Mouse (Mus musculus) testis, postnatal 10 days (tissue): ENCODE measurements around the gene Kctd13.
A peak's percentile ranks its signal among the peaks of the same experiment; 100 is the strongest.
"Not testable (repeated sequence)": the region's sequence is repeated elsewhere in the genome, so short reads cannot be mapped to it uniquely, and the experiment has no call there.

ENCODE experiments used
- DNase-seq: peaks from one replicate; pipeline ENCODE4 v3.0.0; 2021; ENCODE audit warnings: low spot score

Gene Kctd13

DNA sequence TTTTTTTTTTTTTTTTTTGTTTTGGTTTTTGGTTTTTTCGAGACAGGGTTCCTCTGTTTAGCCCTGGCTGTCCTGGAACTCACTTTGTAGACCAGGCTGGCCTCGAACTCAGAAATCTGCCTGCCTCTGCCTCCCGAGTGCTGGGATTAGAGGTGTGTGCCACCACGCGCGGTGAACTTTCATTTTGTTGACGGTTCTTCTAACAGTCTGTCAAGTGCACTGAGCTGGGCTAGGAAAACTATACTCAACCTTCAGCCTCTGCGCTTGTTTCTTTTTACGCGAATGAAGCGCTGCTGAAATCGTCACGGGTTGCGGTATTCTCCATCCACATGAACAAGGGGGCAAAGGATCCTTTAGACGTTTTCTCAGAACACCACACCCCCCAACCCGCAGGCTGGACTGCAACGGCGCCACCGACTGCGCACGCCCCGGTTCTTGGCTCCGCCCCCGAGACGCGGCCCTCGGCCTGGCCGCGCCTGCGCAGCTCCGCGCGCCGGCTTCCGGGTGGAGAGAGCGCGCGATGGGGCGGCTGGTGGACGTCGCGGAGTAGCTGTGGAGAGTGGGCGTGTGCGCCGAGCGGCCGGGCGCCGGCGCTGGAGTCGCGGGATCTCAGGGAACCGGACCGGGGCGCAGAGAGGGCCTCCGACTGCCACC is at the start of gene Kctd13:
Kctd13 (plus strand) TSS at position 496 of the 654 bp plus-strand sequence.
- DNase-seq = peak; percentile 97

DNA sequence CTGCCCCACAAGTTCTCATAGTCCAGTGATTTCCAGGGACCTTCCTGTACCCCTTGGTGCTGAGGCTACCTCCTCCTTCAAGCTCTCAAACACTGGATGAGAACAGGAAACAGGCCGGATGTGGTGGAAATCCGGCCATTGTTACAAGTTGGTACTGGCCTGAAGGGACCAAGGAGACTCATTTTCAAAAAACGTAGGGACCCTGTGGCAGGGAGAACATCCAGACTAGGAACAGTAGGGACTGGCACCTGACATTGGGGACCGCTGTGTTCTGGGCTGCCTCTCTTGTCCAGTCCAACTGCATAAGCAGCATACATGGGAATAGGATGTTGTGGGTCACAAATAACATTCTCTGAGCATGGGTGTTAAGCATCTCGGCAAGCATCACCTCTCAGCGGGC is 47.6 kb upstream of the Kctd13 start:
- no peak for DNase-seq

DNA sequence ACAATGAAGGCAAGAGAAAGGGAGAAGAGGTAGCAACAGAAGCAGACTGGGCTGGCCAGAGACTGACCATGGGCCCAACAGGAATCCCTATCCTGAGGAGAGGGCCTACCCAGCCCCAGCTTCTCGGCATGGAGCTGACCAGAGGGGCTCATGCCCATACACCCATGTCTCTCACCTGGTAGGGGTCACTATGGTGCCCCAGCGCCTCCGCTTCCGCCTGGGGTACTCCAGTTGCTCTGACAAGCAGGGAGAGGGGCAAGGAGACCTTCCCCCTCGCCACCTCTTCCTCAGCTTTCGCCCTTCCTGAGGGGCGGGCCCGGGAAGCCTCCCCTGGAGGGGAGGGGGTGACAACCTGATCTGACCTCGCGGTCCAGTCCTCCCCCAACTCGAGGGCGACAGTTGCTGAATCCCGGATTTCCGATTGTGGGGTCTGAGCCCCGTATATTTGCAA is 44.9 kb upstream of the Kctd13 start:
- DNase-seq = peak; percentile 47

DNA sequence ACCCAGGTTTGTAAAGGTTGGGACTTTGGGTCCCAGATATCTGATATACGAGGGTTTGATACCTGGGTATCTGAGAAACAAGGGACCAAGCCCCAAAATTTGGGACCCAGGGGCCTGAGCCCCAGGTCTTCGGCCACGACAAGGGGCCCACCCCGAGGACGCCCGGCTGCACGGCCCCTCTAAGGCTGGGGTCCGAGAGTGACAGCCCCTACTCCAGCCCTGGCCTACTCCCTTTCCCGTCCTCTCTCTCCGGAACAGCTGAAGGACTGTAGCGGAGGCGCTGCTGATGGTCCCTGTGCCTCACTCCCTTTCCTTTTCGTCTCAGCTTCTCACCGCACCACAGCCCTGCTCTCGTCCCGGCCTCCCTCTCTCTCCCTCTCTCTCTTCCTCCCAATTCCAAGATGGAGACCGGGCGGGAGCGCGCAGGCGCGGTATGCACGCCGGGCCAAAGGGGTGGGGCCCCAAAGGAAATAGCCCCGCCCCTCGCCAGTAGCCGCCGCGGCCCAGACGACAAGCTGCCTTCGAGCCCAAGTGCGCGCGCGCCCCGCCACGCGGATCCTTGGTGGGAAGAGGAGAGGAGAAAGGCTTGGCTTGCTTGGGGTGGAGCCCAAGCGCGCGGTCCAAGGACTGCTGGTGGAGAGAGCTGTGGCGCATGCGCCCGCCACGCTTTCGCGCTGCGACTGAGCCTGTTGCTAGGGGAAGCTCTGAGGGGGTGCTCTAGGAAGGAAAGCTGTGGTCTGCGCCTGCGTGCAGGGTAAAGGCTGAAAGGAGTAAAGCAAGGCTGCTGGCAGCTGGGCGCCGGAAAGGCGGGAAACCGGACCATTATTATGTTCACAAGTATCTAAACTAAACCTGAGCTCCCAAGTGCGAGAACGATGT is 44.2 kb upstream of the Kctd13 start, which contains the start of gene Taok2:
Taok2 (minus strand) TSS at position 418 of the 879 bp plus-strand sequence.
- DNase-seq = peak; percentile 97

DNA sequence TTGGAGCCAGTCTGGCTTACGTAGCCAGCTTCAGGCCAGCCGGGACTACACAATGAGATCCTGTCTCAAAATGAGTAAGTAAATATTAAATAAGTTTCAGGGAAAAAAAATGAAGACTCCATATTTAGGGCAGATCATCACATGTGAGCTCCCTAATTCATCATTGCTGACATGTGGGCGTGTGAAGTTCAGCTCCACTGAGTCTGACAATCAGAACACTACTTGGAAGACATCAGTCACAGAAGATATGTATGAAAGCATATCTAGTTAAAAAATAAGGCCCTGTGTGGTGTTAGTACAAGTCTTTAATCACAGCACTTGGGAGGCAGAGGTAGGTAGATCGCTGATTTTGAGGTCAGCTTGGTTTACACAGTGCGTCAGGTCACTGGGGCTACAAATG is 41.4 kb upstream of the Kctd13 start:
- no peak for DNase-seq

DNA sequence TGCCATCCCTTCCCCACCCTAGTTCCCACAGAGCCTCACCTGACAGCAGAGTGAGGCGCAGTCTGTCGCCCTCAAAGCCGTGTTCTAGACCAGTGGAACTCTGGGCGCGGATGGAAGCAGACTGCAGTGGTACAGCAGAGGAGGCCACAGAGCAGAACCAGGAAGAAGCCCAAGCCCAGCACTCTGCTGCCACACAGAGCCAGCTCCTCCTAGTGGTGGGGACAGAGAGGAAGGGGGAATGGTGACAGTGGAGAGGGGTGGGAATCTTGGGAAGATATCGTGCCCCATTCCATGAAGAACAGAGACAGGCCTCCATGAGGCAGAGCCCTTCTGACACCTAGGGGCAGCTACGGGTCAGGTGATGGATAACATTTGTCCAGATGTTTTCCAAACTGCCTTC is 39.8 kb upstream of the Kctd13 start:
- no peak for DNase-seq

DNA sequence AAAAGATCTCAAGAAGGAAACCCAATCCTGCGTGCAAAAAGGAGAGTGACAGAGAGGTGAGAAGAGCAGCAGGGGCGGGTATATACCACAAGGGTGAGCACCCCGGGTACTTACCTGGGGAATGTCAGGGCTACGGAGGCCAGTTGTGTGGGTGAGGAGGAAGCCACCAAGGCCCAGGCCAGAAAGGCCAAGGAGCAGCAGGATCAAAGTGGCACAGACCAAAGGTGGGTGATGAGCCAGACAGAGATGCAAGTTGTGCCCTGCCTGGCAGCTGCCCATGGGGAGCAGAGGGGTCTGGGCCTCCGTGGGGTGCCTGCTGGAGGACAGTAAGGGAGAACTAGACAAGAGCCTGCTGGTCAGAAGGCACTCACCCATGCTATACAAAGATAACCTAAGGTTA is 31.8 kb upstream of the Kctd13 start:
- peak; percentile 47 for DNase-seq

DNA sequence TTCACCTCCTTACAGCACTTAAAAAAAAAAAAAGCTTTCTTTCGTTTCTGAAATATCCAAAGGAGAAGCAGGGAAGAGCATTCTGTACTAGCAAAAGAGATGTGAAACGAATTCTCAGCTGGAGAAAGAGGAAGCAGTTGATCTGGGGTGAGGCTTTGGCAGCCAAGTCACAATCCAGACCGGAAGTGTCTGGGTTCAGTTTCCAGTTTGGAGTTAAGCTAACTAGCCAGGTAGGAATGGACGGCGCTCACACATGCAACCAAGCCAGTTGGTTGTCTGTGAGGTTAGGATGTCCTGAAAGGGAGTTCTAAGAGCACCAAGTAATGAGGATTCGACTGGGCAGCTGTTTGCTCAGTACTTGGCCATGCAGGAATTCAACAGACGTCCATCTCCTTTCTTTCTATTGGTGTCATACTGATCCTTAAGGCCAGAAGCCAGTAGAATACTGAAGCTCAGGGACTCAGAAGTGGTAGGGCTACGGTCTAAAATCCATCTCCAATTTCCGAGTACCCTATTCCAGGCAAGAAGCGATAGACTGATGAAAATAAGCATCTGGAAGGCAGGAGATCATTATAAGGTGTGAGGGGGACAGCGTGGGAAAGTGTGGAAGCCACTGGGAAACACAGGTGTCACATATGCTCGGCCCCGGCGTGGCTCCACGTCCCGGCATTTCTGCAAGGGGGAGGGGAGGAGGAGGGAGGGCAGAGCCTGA is 31.1 kb upstream of the Kctd13 start:
- DNase-seq = no peak

DNA sequence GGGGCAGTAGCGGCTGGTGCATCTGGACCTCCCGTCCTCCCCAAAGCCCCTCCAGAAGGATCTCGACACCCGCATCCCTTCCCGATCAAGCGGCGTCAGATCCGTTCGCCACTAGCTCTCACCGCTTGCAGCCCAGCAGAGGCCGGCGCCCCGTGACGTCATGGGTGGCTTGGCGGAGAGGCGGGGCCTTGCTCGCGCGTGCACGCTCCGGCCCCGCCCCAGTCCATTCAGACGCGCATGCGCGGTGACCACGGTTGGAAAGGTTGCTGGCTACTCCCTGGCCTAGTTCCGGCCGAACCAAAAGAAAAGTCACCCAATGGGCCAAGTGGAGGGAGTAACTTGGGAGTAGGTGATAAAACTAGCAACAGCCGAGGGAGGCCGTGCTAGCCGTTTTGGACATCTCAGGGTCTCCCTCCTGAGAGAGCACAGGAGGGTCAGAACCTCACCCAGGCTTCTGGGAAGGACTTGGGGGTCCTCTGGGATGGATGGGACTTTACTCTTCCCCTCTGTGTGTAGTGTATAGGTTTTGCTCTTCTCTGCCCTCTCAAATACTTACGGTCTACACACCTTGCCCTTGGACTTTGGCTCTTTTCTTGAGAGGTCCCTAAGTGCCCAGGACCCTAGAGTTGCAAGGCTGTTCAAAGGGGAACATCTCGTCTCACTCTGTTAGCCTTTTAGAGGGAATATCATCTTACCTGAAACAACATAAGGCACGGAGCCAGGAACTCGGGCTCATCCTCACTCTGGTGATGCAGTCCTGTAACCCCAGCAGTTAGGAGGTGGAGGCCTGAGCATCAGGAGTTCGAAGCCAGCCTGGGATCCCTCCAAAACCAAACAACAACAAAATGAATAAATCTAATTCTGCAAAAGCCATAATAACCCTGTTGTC is 30.3 kb upstream of the Kctd13 start:
- DNase-seq = peak; percentile 99

DNA sequence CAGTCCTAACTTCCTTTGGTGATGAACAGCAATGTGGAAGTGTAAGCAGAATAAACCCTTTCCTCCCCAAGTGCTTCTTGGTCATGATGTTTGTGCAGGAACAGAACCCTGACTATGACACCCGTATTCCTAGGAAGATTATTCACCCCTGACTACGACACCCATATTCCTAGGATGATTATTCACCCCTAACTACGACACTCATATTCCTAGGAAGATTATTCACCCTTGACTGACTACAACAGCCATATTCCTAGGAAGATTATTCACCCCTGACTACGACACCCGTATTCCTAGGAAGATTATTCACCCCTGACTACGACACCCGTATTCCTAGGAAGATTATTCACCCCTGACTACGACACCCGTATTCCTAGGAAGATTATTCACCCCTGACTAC is 28.9 kb upstream of the Kctd13 start:
- DNase-seq = not testable (repeated sequence)

DNA sequence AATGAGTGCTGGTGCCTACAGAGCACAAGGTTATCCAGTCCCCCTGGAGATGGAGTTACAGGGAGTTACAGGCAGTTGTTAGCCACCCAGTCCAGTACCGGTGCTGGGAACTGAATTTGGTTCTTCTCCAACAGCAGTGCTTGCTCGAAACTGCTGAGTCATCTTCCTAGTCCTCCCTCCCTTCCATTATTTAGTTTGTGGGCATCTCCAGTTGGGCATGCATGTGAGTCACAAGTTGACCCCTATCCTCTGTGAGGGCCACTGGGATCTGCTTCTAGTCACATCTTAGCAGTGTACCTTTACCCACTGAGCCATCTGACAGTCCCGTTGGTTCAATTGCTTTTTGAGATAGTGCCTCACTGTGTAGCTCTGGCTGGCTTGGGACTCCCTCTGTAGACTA is 23.1 kb upstream of the Kctd13 start:
- DNase-seq = no peak

DNA sequence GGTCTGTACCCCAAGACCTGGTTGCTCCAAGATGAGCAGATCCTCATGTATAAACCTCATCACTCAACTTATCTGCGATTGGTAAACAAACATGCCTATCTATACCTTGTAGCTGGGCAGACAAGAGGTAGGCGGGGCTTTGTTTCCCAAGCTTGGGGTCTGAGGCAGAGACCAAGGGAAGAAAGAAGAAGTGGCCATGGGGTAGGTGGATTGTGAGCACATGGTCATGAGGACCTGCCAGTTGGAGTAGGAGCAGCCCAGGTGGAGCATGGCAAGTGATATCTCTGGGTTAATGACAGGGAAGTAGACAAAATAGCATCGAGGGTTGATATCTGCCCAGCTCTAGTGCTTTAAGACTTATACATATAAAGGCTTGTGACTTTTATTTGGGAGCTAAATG is 13.8 kb upstream of the Kctd13 start:
- DNase-seq = no peak

DNA sequence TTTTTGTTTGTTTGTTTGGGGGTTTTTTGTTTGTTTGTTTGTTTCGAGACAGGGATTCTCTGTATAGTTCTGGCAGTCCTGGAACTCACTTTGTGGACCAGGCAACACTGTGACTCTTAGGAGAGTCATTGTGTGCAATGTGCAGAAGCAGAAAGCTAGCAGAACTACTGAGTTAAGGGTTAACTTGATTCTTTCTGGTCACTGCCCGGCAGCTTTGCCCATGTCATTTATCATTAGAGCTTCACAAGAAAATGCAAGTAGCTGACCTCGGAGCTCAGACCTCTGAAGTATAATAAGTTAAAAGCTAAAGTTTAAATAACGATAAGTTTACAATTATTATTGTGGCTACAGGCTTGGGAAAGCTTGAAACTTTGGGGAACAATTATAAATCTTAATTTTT is 10.3 kb upstream of the Kctd13 start:
- DNase-seq = not testable (repeated sequence)

DNA sequence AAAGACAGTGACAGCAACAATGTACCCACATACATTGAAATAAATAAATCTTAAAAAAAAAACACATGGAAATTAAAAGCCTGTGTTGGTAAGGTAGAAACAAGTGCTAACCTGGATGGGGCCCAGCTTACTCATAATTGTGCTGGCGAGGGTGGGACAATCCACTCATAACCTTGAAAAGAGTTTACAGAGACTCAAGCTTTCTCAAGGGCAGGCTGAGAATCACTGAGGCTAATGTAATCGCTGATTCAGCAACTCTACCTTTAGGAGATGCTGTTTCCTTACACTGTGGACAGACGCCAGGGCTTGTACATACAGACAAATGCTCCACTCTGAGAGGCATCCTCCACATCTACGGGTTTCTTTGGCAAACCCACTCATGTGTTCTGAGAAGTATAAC is 8.7 kb upstream of the Kctd13 start:
- no peak for DNase-seq

DNA sequence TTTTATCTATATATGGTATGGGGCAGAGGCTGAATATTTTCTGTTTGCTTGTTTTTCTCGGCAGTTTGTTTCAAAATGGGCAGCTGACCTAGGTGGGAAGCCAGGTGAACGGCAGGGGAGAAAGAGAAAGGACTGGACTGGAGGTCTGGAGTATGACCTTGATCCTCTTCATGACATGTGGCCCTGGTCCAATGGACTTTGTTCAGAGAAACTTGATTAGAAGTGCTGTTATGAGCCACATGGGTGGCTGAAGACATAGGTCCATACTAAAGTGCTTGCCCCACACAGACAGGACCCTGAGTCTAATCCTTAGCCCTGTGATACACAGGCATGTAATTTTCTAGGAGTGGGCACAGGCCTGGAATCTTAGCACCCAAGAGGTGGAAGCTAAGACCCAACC is 7.1 kb upstream of the Kctd13 start:
- DNase-seq = no peak

DNA sequence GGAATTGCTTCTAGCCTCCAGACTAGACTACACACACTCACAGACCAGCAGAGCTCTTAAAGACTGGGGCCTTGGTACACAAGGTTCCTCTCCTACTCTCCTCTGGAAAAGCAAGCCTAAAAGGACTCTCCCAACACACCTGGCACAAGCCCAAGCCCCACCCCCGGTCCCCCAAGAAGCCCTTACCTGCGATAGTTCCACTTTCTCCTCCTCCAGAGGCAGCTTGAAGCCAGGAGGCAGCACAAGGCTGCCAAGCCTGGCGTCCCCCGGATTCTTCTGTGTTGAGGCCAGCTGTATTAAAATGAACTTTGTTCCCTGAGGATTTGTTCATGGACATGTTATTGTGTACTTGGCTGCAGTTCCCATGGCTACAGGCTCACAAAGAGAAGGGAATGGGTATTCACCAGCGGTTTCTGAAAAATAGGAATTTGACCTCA is 6.0 kb upstream of the Kctd13 start, which contains the start of gene Tmem219:
Tmem219 (minus strand) TSS at position 294 of the 437 bp plus-strand sequence.
- DNase-seq = peak; percentile 92

DNA sequence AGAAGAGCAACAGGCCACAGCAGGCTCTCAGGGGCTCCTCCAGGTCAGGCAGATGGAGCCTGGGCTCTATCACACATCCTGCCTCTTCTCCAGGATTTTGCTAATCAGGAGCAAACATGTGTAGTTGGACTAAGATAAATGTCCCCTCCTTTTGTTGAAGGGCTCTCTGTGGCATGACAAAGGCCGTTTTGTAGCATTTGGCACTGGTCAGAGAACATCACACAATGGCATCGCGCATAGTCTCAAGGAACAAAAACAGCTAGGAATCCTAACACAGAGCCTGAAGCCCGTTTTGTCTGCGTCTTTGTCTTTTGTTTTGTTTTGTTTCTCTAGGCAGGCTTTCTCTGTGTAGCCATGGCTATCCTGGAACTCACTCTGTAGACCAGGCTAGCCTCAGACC is 4.7 kb upstream of the Kctd13 start:
- no peak for DNase-seq

DNA sequence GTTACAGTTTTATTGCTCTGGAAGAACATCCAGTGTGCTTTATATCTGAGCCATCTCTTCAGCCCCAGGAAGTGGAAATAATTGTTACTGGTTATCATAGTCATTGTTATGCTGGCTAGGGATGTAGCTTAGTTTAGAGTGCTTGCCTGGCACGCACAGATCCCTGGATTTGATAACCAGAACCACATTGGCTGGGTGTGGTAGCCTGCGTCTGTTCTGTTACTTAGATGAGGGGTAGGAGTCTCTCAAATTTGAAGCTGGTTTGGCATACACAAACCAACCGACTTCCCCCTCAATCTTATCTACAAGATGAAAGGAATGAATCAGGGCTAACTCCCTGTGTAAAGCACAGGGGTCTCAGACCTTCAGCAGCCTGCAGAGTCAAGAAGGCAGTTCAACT is 2.4 kb upstream of the Kctd13 start:
- no peak for DNase-seq

DNA sequence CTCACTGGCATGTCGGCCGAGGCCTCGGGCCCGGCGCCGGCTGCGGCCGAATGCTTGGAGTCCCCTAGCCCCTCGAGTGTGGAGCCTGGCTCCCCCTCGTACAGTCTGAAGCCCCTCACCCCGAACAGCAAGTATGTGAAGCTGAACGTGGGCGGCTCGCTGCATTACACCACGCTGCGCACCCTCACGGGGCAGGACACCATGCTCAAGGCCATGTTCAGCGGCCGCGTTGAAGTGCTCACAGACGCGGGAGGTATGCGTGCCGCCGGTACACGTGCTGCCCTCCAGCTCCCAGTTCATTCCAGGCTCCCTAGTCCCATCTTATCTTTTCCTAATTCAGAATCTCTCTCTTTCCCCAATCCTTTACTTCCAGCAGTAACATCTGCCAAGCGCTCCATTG is 367 bp downstream of the Kctd13 start:
- DNase-seq = peak; percentile 65

DNA sequence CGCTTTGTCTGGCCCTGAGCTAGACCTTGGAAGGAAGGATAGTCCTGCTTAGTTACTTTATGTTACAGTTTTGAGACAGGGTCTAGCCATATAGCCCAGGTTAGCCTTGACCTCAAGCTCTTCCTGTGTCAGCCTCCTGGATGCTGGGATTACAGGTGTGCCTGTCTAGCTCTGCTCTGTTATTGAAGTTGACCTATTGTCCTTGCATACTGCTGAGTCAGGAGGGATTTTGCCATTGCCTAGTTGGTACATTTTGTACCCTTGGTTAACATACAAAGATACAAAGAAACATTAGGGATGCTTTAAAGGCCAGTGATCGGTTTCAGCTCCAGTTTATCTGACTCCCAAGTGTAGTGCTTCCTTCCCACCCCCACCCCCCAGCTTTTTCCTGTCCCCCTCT is 4.0 kb downstream of the Kctd13 start:
- no peak for DNase-seq

DNA sequence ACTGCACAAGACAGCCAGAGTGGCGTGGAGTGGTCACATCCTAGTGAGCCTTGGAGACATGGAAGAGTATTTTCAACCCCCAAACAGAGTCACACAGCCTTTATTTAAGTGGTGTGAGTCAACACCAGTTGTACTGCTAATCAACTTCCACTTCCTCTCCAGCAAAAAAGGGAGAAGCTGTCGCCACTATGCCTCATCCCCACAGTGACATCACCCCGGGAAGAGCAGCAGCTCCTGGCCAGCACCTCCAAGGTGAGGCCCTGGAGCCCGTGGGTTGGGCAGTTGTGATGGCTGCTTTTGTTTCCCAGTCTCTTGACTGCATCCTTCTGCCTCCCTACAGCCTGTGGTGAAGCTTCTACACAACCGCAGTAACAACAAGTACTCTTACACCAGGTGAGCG is 12.5 kb downstream of the Kctd13 start:
- DNase-seq = no peak

DNA sequence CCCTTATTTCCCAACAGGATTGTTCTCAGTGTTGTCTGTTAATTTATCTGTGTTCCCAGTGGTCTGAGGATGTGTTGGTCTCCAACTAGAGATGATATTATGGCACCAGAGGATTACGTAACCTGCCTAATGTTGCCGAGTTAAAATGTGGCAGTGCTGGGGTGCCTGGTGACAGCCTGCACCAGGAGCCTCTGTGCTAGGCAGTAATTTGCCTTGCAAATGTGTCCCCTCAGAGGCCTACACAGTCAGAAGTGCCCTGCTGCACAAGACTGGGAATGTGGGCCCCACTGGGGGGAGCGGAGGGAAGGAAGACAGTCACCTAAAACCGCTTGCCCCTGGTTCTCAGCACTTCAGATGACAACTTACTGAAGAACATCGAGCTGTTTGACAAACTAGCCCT is 13.1 kb downstream of the Kctd13 start:
- DNase-seq = no peak
